Mouse (Mus musculus): Measurements from ENCODE around the gene Wt1. TPM values are rescaled to one million over a fixed set of nuclear protein-coding genes. Genes with fewer than 3 reads are reported as not detected.

Gene Wt1
- polyA plus RNA-seq, 1 experiment from 2014 or later: 3.9 TPM

GRCm38 (mm10) chr2:105089581-105090508 is 36.5 kb upstream of the Wt1 start:
- Histone ChIP-seq H3K27ac (ENCODE audit: low read depth, low read length) (no peak overlapping the region), H3K36me3 (ENCODE audit: control insufficient read depth, insufficient read depth) (no peaks in the 10 kb centered on the region), H3K9ac (ENCODE audit: low read depth, low read length) (no peak overlapping the region), H3K4me2 (replicated peaks; ENCODE audit: low read depth) (no peak overlapping the region), H3K9me3 (ENCODE audit: control insufficient read depth) (no peaks in the 10 kb centered on the region), H3K27me3 (replicated peaks; ENCODE audit: control insufficient read depth, insufficient read depth, low read length) (no peaks in the 10 kb centered on the region), H3K4me1 (replicated peaks; ENCODE audit: control insufficient read depth, insufficient read depth, low read length) (no peaks in the 10 kb centered on the region), H3K4me3 (ENCODE audit: low read depth, low read length) (no peak overlapping the region)
- WGBS: 41% methylated on average over 7 of the region's 7 CpGs
- no peak for TF ChIP-seq CTCF (IDR thresholded peaks at IDR 0.05; ENCODE audit: low read depth)
- no peak for ATAC-seq

GRCm38 (mm10) chr2:105090991-105091390 is 35.3 kb upstream of the Wt1 start:
- H3K4me3 ChIP-seq (ENCODE audit: low read depth, low read length): no peak overlapping the region

GRCm38 (mm10) chr2:105091718-105092117 is 34.6 kb upstream of the Wt1 start, which contains the start of gene Gm11060:
Gm11060 (plus strand) TSS chr2:105092018.
- Histone ChIP-seq H3K4me2 (replicated peaks; ENCODE audit: low read depth) (no peak within 1 kb of the TSS), H3K36me3 (ENCODE audit: control insufficient read depth, insufficient read depth) (no peaks in the 10 kb centered on the region), H3K27me3 (replicated peaks; ENCODE audit: control insufficient read depth, insufficient read depth, low read length) (no peaks in the 10 kb centered on the region), H3K9ac (ENCODE audit: low read depth, low read length) (no peak within 1 kb of the TSS), H3K4me3 (ENCODE audit: low read depth, low read length) (no peak within 1 kb of the TSS), H3K4me1 (replicated peaks; ENCODE audit: control insufficient read depth, insufficient read depth, low read length) (no peaks in the 10 kb centered on the region), H3K9me3 (ENCODE audit: control insufficient read depth) (no peaks in the 10 kb centered on the region), H3K27ac (ENCODE audit: low read depth, low read length) (no peak within 1 kb of the TSS)
- no peak for ATAC-seq
- TF ChIP-seq CTCF (IDR thresholded peaks at IDR 0.05; ENCODE audit: low read depth): no peak
- 87% methylated on average over 2 of the region's 2 CpGs for WGBS

More at GRCm38 (mm10) chr2:105090991-105091390, 35.3 kb upstream of the Wt1 start:
- ATAC-seq: no peak
- Histone ChIP-seq H3K36me3 (ENCODE audit: control insufficient read depth, insufficient read depth) (no peaks in the 10 kb centered on the region), H3K27ac (ENCODE audit: low read depth, low read length) (no peak overlapping the region), H3K9ac (ENCODE audit: low read depth, low read length) (no peak overlapping the region), H3K9me3 (ENCODE audit: control insufficient read depth) (no peaks in the 10 kb centered on the region), H3K4me2 (replicated peaks; ENCODE audit: low read depth) (no peak overlapping the region), H3K27me3 (replicated peaks; ENCODE audit: control insufficient read depth, insufficient read depth, low read length) (no peaks in the 10 kb centered on the region), H3K4me1 (replicated peaks; ENCODE audit: control insufficient read depth, insufficient read depth, low read length) (no peaks in the 10 kb centered on the region)
- TF ChIP-seq CTCF (IDR thresholded peaks at IDR 0.05; ENCODE audit: low read depth): no peak
- 81% methylated on average over 5 of the region's 5 CpGs for WGBS

DNA sequence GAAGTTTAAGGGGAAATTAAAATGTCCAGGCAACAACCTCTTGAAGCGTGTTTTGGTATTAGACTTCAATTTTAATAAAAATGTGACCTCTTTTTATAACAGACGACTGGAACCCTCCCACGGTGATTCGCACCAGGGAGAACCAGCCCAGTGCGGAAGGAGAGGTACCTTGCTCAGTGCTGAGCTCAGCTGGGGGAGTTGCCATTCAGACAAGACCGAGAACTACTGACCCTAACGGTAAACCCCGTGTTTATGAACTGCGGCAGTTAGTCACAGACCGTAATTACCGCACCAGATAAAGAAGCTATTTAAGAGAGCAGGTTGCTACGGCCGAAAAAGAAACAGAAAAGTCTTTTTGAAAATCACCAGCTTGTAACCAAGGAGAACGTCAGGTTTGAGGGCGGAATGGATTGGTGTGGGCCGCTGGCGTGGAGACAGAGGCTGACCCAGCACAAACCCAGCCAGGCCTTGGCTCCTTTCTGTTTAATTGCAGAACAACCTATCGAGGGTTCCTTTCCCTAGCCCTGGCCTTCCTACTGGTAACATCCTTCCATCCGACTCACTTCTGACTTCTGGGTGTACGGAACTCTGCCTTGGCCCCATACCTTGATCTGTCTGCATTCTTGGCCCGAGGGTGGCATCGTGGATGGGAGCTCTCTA is 28.9 kb upstream of the Wt1 start:
- no peak overlapping the region for H3K4me2 ChIP-seq (replicated peaks; ENCODE audit: low read depth)
- no peaks in the 10 kb centered on the region for H3K9me3 ChIP-seq (ENCODE audit: control insufficient read depth)
- H3K4me3 ChIP-seq (ENCODE audit: low read depth, low read length): no peak overlapping the region
- no peaks in the 10 kb centered on the region for H3K27me3 ChIP-seq (replicated peaks; ENCODE audit: control insufficient read depth, insufficient read depth, low read length)
- TF ChIP-seq CTCF (IDR thresholded peaks at IDR 0.05; ENCODE audit: low read depth): no peak
- no peaks in the 10 kb centered on the region for H3K4me1 ChIP-seq (replicated peaks; ENCODE audit: control insufficient read depth, insufficient read depth, low read length)
- 85% methylated on average over 22 of the region's 22 CpGs for WGBS
- no peak overlapping the region for H3K27ac ChIP-seq (ENCODE audit: low read depth, low read length)
- no peak overlapping the region for H3K9ac ChIP-seq (ENCODE audit: low read depth, low read length)
- no peaks in the 10 kb centered on the region for H3K36me3 ChIP-seq (ENCODE audit: control insufficient read depth, insufficient read depth)
- no peak for ATAC-seq

DNA sequence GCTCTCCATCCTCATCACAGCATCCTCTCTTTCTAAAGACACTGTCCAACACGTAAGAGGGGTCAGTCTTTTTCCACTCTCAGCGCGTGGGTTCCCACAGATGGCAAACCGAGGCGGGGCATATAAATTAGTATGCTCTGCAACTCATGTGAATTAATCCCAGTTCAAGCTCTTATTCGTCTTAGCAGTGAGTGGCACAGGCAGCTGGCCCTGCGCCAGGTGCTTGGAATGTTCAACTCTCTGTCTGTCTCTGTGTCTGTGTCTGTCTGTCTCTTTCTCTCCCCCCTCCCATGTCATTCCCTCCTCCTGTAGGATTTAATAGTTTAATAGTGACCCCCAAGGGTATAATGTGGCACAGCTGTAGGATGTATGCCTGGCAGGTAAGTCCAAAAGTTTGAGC is 26.9 kb upstream of the Wt1 start:
- WGBS: 79% methylated on average over 7 of the region's 7 CpGs
- Histone ChIP-seq H3K4me3 (ENCODE audit: low read depth, low read length) (no peak overlapping the region), H3K4me2 (replicated peaks; ENCODE audit: low read depth) (no peak overlapping the region), H3K9me3 (ENCODE audit: control insufficient read depth) (no peaks in the 10 kb centered on the region), H3K9ac (ENCODE audit: low read depth, low read length) (no peak overlapping the region), H3K4me1 (replicated peaks; ENCODE audit: control insufficient read depth, insufficient read depth, low read length) (no peaks in the 10 kb centered on the region), H3K27me3 (replicated peaks; ENCODE audit: control insufficient read depth, insufficient read depth, low read length) (no peaks in the 10 kb centered on the region), H3K36me3 (ENCODE audit: control insufficient read depth, insufficient read depth) (no peaks in the 10 kb centered on the region), H3K27ac (ENCODE audit: low read depth, low read length) (no peak overlapping the region)
- no peak for TF ChIP-seq CTCF (IDR thresholded peaks at IDR 0.05; ENCODE audit: low read depth)
- no peak for ATAC-seq

DNA sequence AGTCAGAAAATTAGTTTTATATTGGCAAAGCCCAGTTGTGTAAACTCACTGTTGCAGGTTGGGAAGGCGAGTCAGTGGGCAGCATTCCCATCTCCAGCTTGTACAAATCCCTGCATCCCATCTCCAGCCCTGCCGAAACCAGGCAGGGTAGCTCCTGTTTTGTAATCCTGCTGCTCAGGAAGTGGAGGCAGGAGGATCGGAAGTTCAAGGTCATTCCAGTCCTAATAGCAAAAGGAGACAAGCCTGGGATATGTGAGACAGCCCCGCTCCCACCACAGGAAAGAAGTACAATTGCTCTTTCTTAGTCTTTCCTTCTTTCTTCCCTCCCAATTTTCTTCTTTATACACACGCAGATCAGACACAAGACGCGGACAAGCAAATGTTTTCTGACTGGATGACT is 25.8 kb upstream of the Wt1 start:
- no peak for ATAC-seq
- Histone ChIP-seq H3K27ac (ENCODE audit: low read depth, low read length) (no peak overlapping the region), H3K4me3 (ENCODE audit: low read depth, low read length) (no peak overlapping the region), H3K4me2 (replicated peaks; ENCODE audit: low read depth) (no peak overlapping the region), H3K4me1 (replicated peaks; ENCODE audit: control insufficient read depth, insufficient read depth, low read length) (no peaks in the 10 kb centered on the region), H3K36me3 (ENCODE audit: control insufficient read depth, insufficient read depth) (no peaks in the 10 kb centered on the region), H3K9ac (ENCODE audit: low read depth, low read length) (no peak overlapping the region), H3K9me3 (ENCODE audit: control insufficient read depth) (no peaks in the 10 kb centered on the region), H3K27me3 (replicated peaks; ENCODE audit: control insufficient read depth, insufficient read depth, low read length) (no peaks in the 10 kb centered on the region)
- TF ChIP-seq CTCF (IDR thresholded peaks at IDR 0.05; ENCODE audit: low read depth): no peak
- WGBS: 58% methylated on average over 7 of the region's 7 CpGs

Measured in intestine, postnatal 0 days (tissue).